Mouse (Mus musculus): ENCODE results near the gene Ddx27. TPM values are rescaled to one million over a fixed set of nuclear protein-coding genes. Genes with fewer than 3 reads are reported as not detected.

Ddx27 gene
- polyA plus RNA-seq, 1 experiment from 2014 or later: 43.6 TPM

DNA sequence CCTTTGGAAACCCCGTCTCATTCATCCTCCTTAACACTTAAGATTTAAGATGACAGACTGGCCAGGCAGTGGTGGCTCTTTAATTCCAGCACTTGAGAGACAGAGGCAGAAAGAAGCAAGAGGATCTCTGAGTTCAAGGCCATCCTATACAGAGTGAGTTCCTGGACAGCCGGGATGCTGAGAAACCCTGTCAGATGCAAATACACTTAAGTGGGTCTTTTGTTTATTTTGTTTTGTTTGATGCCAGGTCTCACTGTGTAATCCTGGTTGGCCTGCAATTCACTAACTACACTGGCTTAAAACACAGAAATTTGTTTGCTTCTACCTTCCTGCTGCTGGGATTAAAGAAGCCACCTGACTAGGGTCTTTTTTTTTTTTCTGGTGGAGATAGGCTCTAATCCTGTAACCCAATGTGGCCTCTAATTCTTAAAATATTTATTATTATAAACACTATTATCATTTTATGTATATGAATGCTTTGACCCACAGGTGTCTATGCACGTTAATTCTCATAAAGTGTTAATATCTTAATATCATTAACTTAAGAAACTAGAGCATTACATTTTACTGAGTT, 43.9 kb downstream of the Ddx27 start:
- no peak for ATAC-seq (ENCODE audit: low read depth)
- no peak overlapping the region for H3K4me2 ChIP-seq (ENCODE audit: low read depth, low read length)
- H3K27ac ChIP-seq (ENCODE audit: low read length): no peak overlapping the region
- peaks cover 18% of the 10 kb centered on the region; the same call in 1 of the 2 replicates for H3K36me3 ChIP-seq (ENCODE audit: control insufficient read depth, insufficient read depth, low read length)
- no peak overlapping the region for H3K4me3 ChIP-seq (ENCODE audit: low read length)
- H3K4me1 ChIP-seq (replicated peaks; ENCODE audit: control insufficient read depth, insufficient read depth, low read length): peaks cover 29% of the 10 kb centered on the region
- no peaks in the 10 kb centered on the region for H3K27me3 ChIP-seq (ENCODE audit: control insufficient read depth, insufficient read depth, low read depth, low read length)
- no peaks in the 10 kb centered on the region for H3K9me3 ChIP-seq (ENCODE audit: control insufficient read depth, low read length)
- 43% methylated on average over 3 of the region's 3 CpGs for WGBS
- peak overlapping the region; percentile 43 for H3K9ac ChIP-seq (ENCODE audit: low read length)

DNA sequence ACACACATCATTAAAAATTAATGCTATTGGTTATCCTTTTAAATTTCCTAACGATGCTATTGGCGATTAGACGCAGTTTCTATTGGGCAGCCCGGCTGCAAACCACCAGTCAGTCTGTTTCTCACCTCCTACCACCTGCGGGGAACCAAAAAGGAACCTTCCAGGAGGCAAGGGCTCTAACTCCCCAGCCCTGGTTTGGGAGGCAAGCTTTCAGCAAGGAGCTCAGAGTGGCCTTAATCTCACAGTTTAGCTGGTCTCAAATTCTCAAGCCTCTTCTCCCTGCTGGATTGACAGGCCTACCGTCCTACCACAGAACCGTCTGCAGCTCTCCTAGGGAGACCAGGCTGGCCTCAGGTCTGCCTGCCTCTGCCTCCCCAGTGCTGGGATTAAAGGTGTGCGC, 44.5 kb downstream of the Ddx27 start:
- WGBS: 57% methylated on average over 8 of the region's 8 CpGs

GRCm38 (mm10) chr2:167059960-167060359, 45.0 kb downstream of the Ddx27 start:
- ATAC-seq (ENCODE audit: low read depth): no peak
- H3K4me2 ChIP-seq (ENCODE audit: low read depth, low read length): no peak overlapping the region
- peaks cover 31% of the 10 kb centered on the region for H3K4me1 ChIP-seq (replicated peaks; ENCODE audit: control insufficient read depth, insufficient read depth, low read length)
- peaks cover 15% of the 10 kb centered on the region; the same call in 1 of the 2 replicates for H3K36me3 ChIP-seq (ENCODE audit: control insufficient read depth, insufficient read depth, low read length)
- 60% methylated on average over 12 of the region's 12 CpGs for WGBS
- no peak overlapping the region for H3K27ac ChIP-seq (ENCODE audit: low read length)
- no peak overlapping the region for H3K4me3 ChIP-seq (ENCODE audit: low read length)
- H3K27me3 ChIP-seq (ENCODE audit: control insufficient read depth, insufficient read depth, low read depth, low read length): no peaks in the 10 kb centered on the region
- H3K9me3 ChIP-seq (ENCODE audit: control insufficient read depth, low read length): no peaks in the 10 kb centered on the region
- peak overlapping the region; percentile 35 for H3K9ac ChIP-seq (ENCODE audit: low read length)

More for the DNA sequence above, 44.5 kb downstream of the Ddx27 start:
- H3K27me3 ChIP-seq (ENCODE audit: control insufficient read depth, insufficient read depth, low read depth, low read length): no peaks in the 10 kb centered on the region
- no peak overlapping the region for H3K4me3 ChIP-seq (ENCODE audit: low read length)
- peaks cover 17% of the 10 kb centered on the region; the same call in 1 of the 2 replicates for H3K36me3 ChIP-seq (ENCODE audit: control insufficient read depth, insufficient read depth, low read length)
- no peaks in the 10 kb centered on the region for H3K9me3 ChIP-seq (ENCODE audit: control insufficient read depth, low read length)
- peak overlapping the region; percentile 35 for H3K9ac ChIP-seq (ENCODE audit: low read length)
- no peak overlapping the region for H3K27ac ChIP-seq (ENCODE audit: low read length)
- peaks cover 29% of the 10 kb centered on the region for H3K4me1 ChIP-seq (replicated peaks; ENCODE audit: control insufficient read depth, insufficient read depth, low read length)
- H3K4me2 ChIP-seq (ENCODE audit: low read depth, low read length): no peak overlapping the region
- ATAC-seq (ENCODE audit: low read depth): no peak

DNA sequence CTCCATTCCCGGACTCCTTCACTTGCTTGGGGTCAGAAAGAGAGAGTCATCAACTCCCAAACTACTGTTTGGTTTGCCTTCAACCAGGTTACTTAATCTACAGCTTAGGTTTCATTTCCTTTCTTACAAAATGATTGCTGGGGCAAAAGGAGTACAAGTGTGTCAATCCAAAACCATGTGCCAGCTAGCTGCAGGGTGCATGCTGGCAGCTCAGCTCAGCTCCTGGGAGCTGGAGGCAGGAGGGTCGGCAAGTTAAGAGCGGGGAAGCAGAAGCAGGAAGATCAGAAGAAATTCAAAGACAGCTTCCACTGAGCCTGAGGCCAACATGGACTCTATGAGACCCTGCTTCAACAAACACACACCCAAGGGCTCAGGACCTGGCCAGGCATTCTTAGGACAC, 45.4 kb downstream of the Ddx27 start:
- Histone ChIP-seq H3K27ac (ENCODE audit: low read length) (no peak overlapping the region; the same call in 1 of the 2 replicates), H3K4me3 (ENCODE audit: low read length) (no peak overlapping the region), H3K36me3 (ENCODE audit: control insufficient read depth, insufficient read depth, low read length) (peaks cover 15% of the 10 kb centered on the region; the same call in 1 of the 2 replicates), H3K4me2 (ENCODE audit: low read depth, low read length) (peak overlapping the region; percentile 10; the same call in 1 of the 2 replicates), H3K9me3 (ENCODE audit: control insufficient read depth, low read length) (no peaks in the 10 kb centered on the region), H3K4me1 (replicated peaks; ENCODE audit: control insufficient read depth, insufficient read depth, low read length) (peaks cover 31% of the 10 kb centered on the region), H3K27me3 (ENCODE audit: control insufficient read depth, insufficient read depth, low read depth, low read length) (no peaks in the 10 kb centered on the region), H3K9ac (ENCODE audit: low read length) (peak overlapping the region; percentile 42)
- WGBS: 57% methylated on average over 3 of the region's 3 CpGs
- no peak for ATAC-seq (ENCODE audit: low read depth)

- no peak for ATAC-seq (ENCODE audit: low read depth)
- no peaks in the 10 kb centered on the region for H3K27me3 ChIP-seq (ENCODE audit: control insufficient read depth, insufficient read depth, low read depth, low read length)
- no peak overlapping the region; the same call in 1 of the 2 replicates for H3K27ac ChIP-seq (ENCODE audit: low read length)
- H3K9me3 ChIP-seq (ENCODE audit: control insufficient read depth, low read length): no peaks in the 10 kb centered on the region
- H3K9ac ChIP-seq (ENCODE audit: low read length): peak overlapping the region; percentile 42
- H3K36me3 ChIP-seq (ENCODE audit: control insufficient read depth, insufficient read depth, low read length): peaks cover 19% of the 10 kb centered on the region
- H3K4me3 ChIP-seq (ENCODE audit: low read length): no peak overlapping the region
- H3K4me2 ChIP-seq (ENCODE audit: low read depth, low read length): peak overlapping the region; percentile 10; the same call in 1 of the 2 replicates
- peaks cover 30% of the 10 kb centered on the region for H3K4me1 ChIP-seq (replicated peaks; ENCODE audit: control insufficient read depth, insufficient read depth, low read length)
Measured at GRCm38 (mm10) chr2:167060761-167061160, 45.8 kb downstream of the Ddx27 start.

GRCm38 (mm10) chr2:167061381-167062034, 46.5 kb downstream of the Ddx27 start:
- H3K4me3 ChIP-seq (ENCODE audit: low read length): peak overlapping the region; percentile 90
- H3K4me2 ChIP-seq (ENCODE audit: low read depth, low read length): peak overlapping the region; percentile 92
- H3K9ac ChIP-seq (ENCODE audit: low read length): peak overlapping the region; percentile 92
- H3K9me3 ChIP-seq (ENCODE audit: control insufficient read depth, low read length): no peaks in the 10 kb centered on the region
- no peak for ATAC-seq (ENCODE audit: low read depth)
- H3K36me3 ChIP-seq (ENCODE audit: control insufficient read depth, insufficient read depth, low read length): peaks cover 18% of the 10 kb centered on the region
- no peak overlapping the region for H3K27ac ChIP-seq (ENCODE audit: low read length)
- WGBS: 22% methylated on average over 11 of the region's 11 CpGs
- no peaks in the 10 kb centered on the region for H3K27me3 ChIP-seq (ENCODE audit: control insufficient read depth, insufficient read depth, low read depth, low read length)
- peaks cover 30% of the 10 kb centered on the region for H3K4me1 ChIP-seq (replicated peaks; ENCODE audit: control insufficient read depth, insufficient read depth, low read length)

DNA sequence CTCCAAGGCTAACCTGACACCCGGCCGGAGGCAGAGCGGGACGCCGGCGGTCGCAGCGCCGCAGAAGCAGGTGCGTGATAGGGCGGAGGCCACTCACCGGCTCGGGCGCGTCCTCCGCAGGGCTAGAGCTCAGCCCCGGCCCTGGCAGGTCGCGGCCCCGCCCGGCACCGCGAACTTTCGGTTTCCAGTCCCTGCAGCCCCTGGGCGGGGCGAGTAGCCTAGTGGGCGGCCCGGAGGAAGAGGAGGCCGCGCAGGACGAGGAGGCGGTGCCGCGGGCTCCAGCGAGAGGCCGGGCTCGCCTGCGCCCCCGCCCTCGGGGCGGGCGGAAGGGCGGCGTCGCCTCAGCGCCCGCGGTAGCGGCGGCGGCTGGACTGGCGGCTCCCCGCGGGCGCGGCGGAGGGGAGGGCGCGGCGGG, 47.5 kb downstream of the Ddx27 start:
- Histone ChIP-seq H3K9ac (ENCODE audit: low read length) (peak overlapping the region; percentile 92), H3K9me3 (ENCODE audit: control insufficient read depth, low read length) (no peaks in the 10 kb centered on the region), H3K4me1 (replicated peaks; ENCODE audit: control insufficient read depth, insufficient read depth, low read length) (peaks cover 30% of the 10 kb centered on the region), H3K36me3 (ENCODE audit: control insufficient read depth, insufficient read depth, low read length) (peaks cover 16% of the 10 kb centered on the region), H3K27me3 (ENCODE audit: control insufficient read depth, insufficient read depth, low read depth, low read length) (no peaks in the 10 kb centered on the region), H3K4me3 (ENCODE audit: low read length) (peak overlapping the region; percentile 90), H3K27ac (ENCODE audit: low read length) (peak overlapping the region; percentile 94), H3K4me2 (ENCODE audit: low read depth, low read length) (peak overlapping the region; percentile 92)
- peak; percentile 96 for ATAC-seq (ENCODE audit: low read depth)
- WGBS: under 1% methylated on average over 31 of the region's 60 CpGs

- H3K27ac ChIP-seq (ENCODE audit: low read length): peak within 1 kb of the TSS; percentile 94
- H3K9ac ChIP-seq (ENCODE audit: low read length): peak within 1 kb of the TSS; percentile 92
- WGBS: under 1% methylated on average over 54 of the region's 57 CpGs
- no peaks in the 10 kb centered on the region for H3K27me3 ChIP-seq (ENCODE audit: control insufficient read depth, insufficient read depth, low read depth, low read length)
- H3K36me3 ChIP-seq (ENCODE audit: control insufficient read depth, insufficient read depth, low read length): peaks cover 16% of the 10 kb centered on the region
- H3K9me3 ChIP-seq (ENCODE audit: control insufficient read depth, low read length): no peaks in the 10 kb centered on the region
- H3K4me2 ChIP-seq (ENCODE audit: low read depth, low read length): peak within 1 kb of the TSS; percentile 92
- peaks cover 30% of the 10 kb centered on the region for H3K4me1 ChIP-seq (replicated peaks; ENCODE audit: control insufficient read depth, insufficient read depth, low read length)
- peak; percentile 96 for ATAC-seq (ENCODE audit: low read depth)
- peak within 1 kb of the TSS; percentile 90 for H3K4me3 ChIP-seq (ENCODE audit: low read length)
Measured at GRCm38 (mm10) chr2:167062965-167063880, 48.2 kb downstream of the Ddx27 start, which contains the start of gene Znfx1. Gene Znfx1 (minus strand): TSS chr2:167063015.
